Mouse (Mus musculus) spleen, adult 2 months (tissue): ENCODE data around the gene Hyal4.

Source experiments
- CTCF ChIP-seq: fragments of 200-500 bp; IDR thresholded peaks from 2 replicates; pipeline ENCODE4 v1.5.1; 2011; ENCODE audit warnings: mild to moderate bottlenecking, inconsistent platforms; ENCODE audit not compliant: insufficient read depth, insufficient read length, insufficient replicate concordance; ENCODE audit errors: extremely low read depth
- POLR2A ChIP-seq: fragments of 200-500 bp; IDR thresholded peaks from 2 replicates; pipeline ENCODE4 v1.6.1; 2011; ENCODE audit warnings: low read depth, low read length, inconsistent platforms

DNA sequence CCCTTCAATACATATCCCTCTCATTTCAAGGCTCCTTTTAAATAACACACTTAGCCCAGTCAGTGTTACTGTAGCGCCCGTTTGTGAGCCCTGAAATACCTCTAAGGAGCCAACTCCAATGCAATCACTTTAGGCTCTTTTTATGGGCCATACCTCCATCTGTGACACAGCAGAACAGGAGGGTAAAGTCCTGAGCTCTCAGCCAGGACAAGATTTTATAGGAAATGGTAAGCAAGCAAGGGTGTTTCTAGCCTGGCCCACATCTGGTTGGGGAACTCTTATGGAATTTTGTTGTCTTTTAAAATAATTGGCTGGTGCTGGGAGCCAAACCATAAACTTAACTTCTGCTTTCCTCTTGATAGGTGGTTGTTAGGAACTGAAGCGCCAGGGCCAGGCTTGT, 11.2 kb downstream of the Hyal4 start:
- TF ChIP-seq POLR2A = no peak
- no peak for TF ChIP-seq CTCF
